ENCODE assay signal across 8 mouse cellular contexts in genomic region chr3:154269757-154270366, GRCm38 (mm10).
A peak's percentile ranks its signal among the peaks of the same experiment; 100 is the strongest.
DNase-seq lines count a peak whose midpoint lies in the region; ATAC-seq and TF ChIP-seq lines count a peak whose summit lies in the region.

No protein-coding gene starts in this region.

- 17% methylated on average over 19 of the region's 19 CpGs for WGBS in bone marrow, adult 2 months
- WGBS in embryonic facial prominence, embryonic 15.5 days = 8% methylated on average over 19 of the region's 19 CpGs
- WGBS in heart, embryonic 12.5 days = 14% methylated on average over 19 of the region's 19 CpGs
- 11% methylated on average over 19 of the region's 19 CpGs for WGBS in kidney, embryonic 15.5 days
- 14% methylated on average over 19 of the region's 19 CpGs for WGBS in limb, embryonic 15.5 days
- 12% methylated on average over 19 of the region's 19 CpGs for WGBS in midbrain, postnatal 0 days
- 17% methylated on average over 19 of the region's 19 CpGs for WGBS in stomach, embryonic 14.5 days

- no peak overlapping the region for H3K27ac ChIP-seq in bone marrow, adult 2 months (ENCODE audit: control insufficient read depth, insufficient read depth, low read depth, low read length, poor library complexity)
- H3K27ac ChIP-seq in embryonic facial prominence, embryonic 15.5 days (replicated peaks) = no peak overlapping the region
- no peak overlapping the region for H3K27ac ChIP-seq in heart, embryonic 12.5 days (ENCODE audit: poor library complexity, severe bottlenecking)
- H3K27ac ChIP-seq in kidney, embryonic 15.5 days = no peak overlapping the region
- H3K27ac ChIP-seq in limb, embryonic 15.5 days = no peak overlapping the region
- H3K27ac ChIP-seq in midbrain, postnatal 0 days (ENCODE audit: low read depth, low read length) = no peak overlapping the region
- H3K27ac ChIP-seq in stomach, embryonic 14.5 days (ENCODE audit: low read length) = no peak overlapping the region

- no peak for TF ChIP-seq POLR2A in bone marrow, adult 2 months (IDR thresholded peaks at IDR 0.05; ENCODE audit: borderline replicate concordance, control insufficient read depth, low read depth, low read length)

- H3K4me1 ChIP-seq in bone marrow, adult 2 months (ENCODE audit: control insufficient read depth, insufficient read depth, low read length) = no peaks in the 10 kb centered on the region
- H3K4me1 ChIP-seq in embryonic facial prominence, embryonic 15.5 days = peaks cover 2% of the 10 kb centered on the region
- no peaks in the 10 kb centered on the region for H3K4me1 ChIP-seq in heart, embryonic 12.5 days (replicated peaks)
- H3K4me1 ChIP-seq in kidney, embryonic 15.5 days = peaks cover 2% of the 10 kb centered on the region; the same call in 1 of the 2 replicates
- peaks cover 3% of the 10 kb centered on the region; the same call in 1 of the 2 replicates for H3K4me1 ChIP-seq in limb, embryonic 15.5 days
- no peaks in the 10 kb centered on the region for H3K4me1 ChIP-seq in midbrain, postnatal 0 days (ENCODE audit: insufficient read depth, low read length)
- H3K4me1 ChIP-seq in stomach, embryonic 14.5 days (ENCODE audit: control insufficient read depth, insufficient read depth, low read length) = no peaks in the 10 kb centered on the region

- no peak overlapping the region for H3K4me3 ChIP-seq in bone marrow, adult 2 months (replicated peaks; ENCODE audit: control insufficient read depth, low read depth, low read length)
- peak overlapping the region; percentile 34 for H3K4me3 ChIP-seq in embryonic facial prominence, embryonic 15.5 days (replicated peaks)
- peak overlapping the region; percentile 36 for H3K4me3 ChIP-seq in heart, embryonic 12.5 days
- H3K4me3 ChIP-seq in kidney, embryonic 15.5 days (replicated peaks) = peak overlapping the region; percentile 34
- peak overlapping the region; percentile 23 for H3K4me3 ChIP-seq in limb, embryonic 15.5 days
- peak overlapping the region; percentile 23; the same call in 1 of the 2 replicates for H3K4me3 ChIP-seq in midbrain, postnatal 0 days (ENCODE audit: low read depth, low read length)
- no peak overlapping the region for H3K4me3 ChIP-seq in stomach, embryonic 14.5 days (ENCODE audit: low read depth, low read length)

- peak; percentile 91 for TF ChIP-seq CTCF in bone marrow, adult 2 months (IDR thresholded peaks at IDR 0.05; ENCODE audit: control insufficient read depth, insufficient read depth, low read length)
- TF ChIP-seq CTCF in midbrain, postnatal 0 days (IDR thresholded peaks at IDR 0.05) = peak; percentile 99

- H3K9ac ChIP-seq in embryonic facial prominence, embryonic 15.5 days = no peak overlapping the region
- H3K9ac ChIP-seq in heart, embryonic 12.5 days = 0 out of 2 replicates have a peak overlapping the region, but pooled peaks have one; percentile 55
- 0 out of 2 replicates have a peak overlapping the region, but pooled peaks have one; percentile 29 for H3K9ac ChIP-seq in kidney, embryonic 15.5 days
- H3K9ac ChIP-seq in limb, embryonic 15.5 days = no peak overlapping the region
- peak overlapping the region; percentile 52; the same call in 1 of the 2 replicates for H3K9ac ChIP-seq in midbrain, postnatal 0 days (replicated peaks; ENCODE audit: low read length, poor library complexity, severe bottlenecking)
- no peak overlapping the region for H3K9ac ChIP-seq in stomach, embryonic 14.5 days (replicated peaks; ENCODE audit: low read depth, low read length)

- H3K4me2 ChIP-seq in embryonic facial prominence, embryonic 15.5 days (replicated peaks) = peak overlapping the region; percentile 52
- peak overlapping the region; percentile 70 for H3K4me2 ChIP-seq in heart, embryonic 12.5 days
- peak overlapping the region; percentile 64 for H3K4me2 ChIP-seq in kidney, embryonic 15.5 days
- peak overlapping the region; percentile 43 for H3K4me2 ChIP-seq in limb, embryonic 15.5 days
- peak overlapping the region; percentile 54 for H3K4me2 ChIP-seq in midbrain, postnatal 0 days (ENCODE audit: low read depth, low read length, poor library complexity, severe bottlenecking)
- H3K4me2 ChIP-seq in stomach, embryonic 14.5 days (replicated peaks; ENCODE audit: low read depth, low read length) = peak overlapping the region; percentile 36

- no peaks in the 10 kb centered on the region for H3K27me3 ChIP-seq in embryonic facial prominence, embryonic 15.5 days
- peaks cover 4% of the 10 kb centered on the region; the same call in 1 of the 2 replicates for H3K27me3 ChIP-seq in heart, embryonic 12.5 days (replicated peaks)
- peaks cover 19% of the 10 kb centered on the region for H3K27me3 ChIP-seq in kidney, embryonic 15.5 days
- peaks cover 34% of the 10 kb centered on the region for H3K27me3 ChIP-seq in limb, embryonic 15.5 days
- no peaks in the 10 kb centered on the region for H3K27me3 ChIP-seq in midbrain, postnatal 0 days (ENCODE audit: insufficient read depth, low read length)
- H3K27me3 ChIP-seq in stomach, embryonic 14.5 days (ENCODE audit: control insufficient read depth, insufficient read depth, low read length) = 0 out of 2 replicates have a peak, but pooled peaks cover 2% of the 10 kb centered on the region

- no peaks in the 10 kb centered on the region for H3K9me3 ChIP-seq in embryonic facial prominence, embryonic 15.5 days (replicated peaks)
- no peaks in the 10 kb centered on the region for H3K9me3 ChIP-seq in heart, embryonic 12.5 days (replicated peaks)
- H3K9me3 ChIP-seq in kidney, embryonic 15.5 days (replicated peaks) = no peaks in the 10 kb centered on the region
- no peaks in the 10 kb centered on the region for H3K9me3 ChIP-seq in limb, embryonic 15.5 days
- H3K9me3 ChIP-seq in midbrain, postnatal 0 days (ENCODE audit: low read length) = no peaks in the 10 kb centered on the region
- H3K9me3 ChIP-seq in stomach, embryonic 14.5 days (ENCODE audit: control insufficient read depth, low read depth, low read length) = no peaks in the 10 kb centered on the region

- H3K36me3 ChIP-seq in embryonic facial prominence, embryonic 15.5 days = no peaks in the 10 kb centered on the region
- H3K36me3 ChIP-seq in heart, embryonic 12.5 days = no peaks in the 10 kb centered on the region
- H3K36me3 ChIP-seq in kidney, embryonic 15.5 days = no peaks in the 10 kb centered on the region
- no peaks in the 10 kb centered on the region for H3K36me3 ChIP-seq in limb, embryonic 15.5 days
- H3K36me3 ChIP-seq in midbrain, postnatal 0 days (ENCODE audit: insufficient read depth, low read length) = no peaks in the 10 kb centered on the region
- no peaks in the 10 kb centered on the region for H3K36me3 ChIP-seq in stomach, embryonic 14.5 days (ENCODE audit: control insufficient read depth, insufficient read depth, low read length)

- ATAC-seq in embryonic facial prominence, embryonic 15.5 days (ENCODE audit: insufficient number of reproducible peaks, low FRiP score, low TSS enrichment, low read depth) = 0 out of 2 replicates have a peak, but pooled peaks have one; percentile 67
- no peak for ATAC-seq in heart, embryonic 12.5 days (ENCODE audit: insufficient number of reproducible peaks, low FRiP score)
- ATAC-seq in kidney, embryonic 15.5 days (replicated peaks; ENCODE audit: low FRiP score) = peak; percentile 75
- no peak for ATAC-seq in limb, embryonic 15.5 days (ENCODE audit: insufficient number of reproducible peaks, low FRiP score, low TSS enrichment, low read depth)
- peak; percentile 64 for ATAC-seq in midbrain, postnatal 0 days (ENCODE audit: low FRiP score)
- ATAC-seq in stomach, embryonic 14.5 days (ENCODE audit: insufficient number of reproducible peaks, insufficient read depth, low FRiP score, low read depth) = peak; percentile 42; the same call in 1 of the 2 replicates

- peak; percentile 53 to 54 for DNase-seq in B cell, adult 2 months
- peak; percentile 77 for DNase-seq in midbrain, postnatal 0 days (ENCODE audit: low spot score)

Comparison
In these comparisons a context has a peak if more than half of its experiments do, and no peak if none do; other contexts are left out.
1. H3K4me3 ChIP-seq: peak in embryonic facial prominence, embryonic 15.5 days (single experiment), heart, embryonic 12.5 days (single experiment), kidney, embryonic 15.5 days (single experiment), limb, embryonic 15.5 days (single experiment) and midbrain, postnatal 0 days (single experiment); none in bone marrow, adult 2 months (single experiment) and stomach, embryonic 14.5 days (single experiment).
2. ATAC-seq: peak in embryonic facial prominence, embryonic 15.5 days (single experiment), kidney, embryonic 15.5 days (single experiment), midbrain, postnatal 0 days (single experiment) and stomach, embryonic 14.5 days (single experiment); none in heart, embryonic 12.5 days (single experiment) and limb, embryonic 15.5 days (single experiment).
3. H3K9ac ChIP-seq: peak in heart, embryonic 12.5 days (single experiment), kidney, embryonic 15.5 days (single experiment) and midbrain, postnatal 0 days (single experiment); none in embryonic facial prominence, embryonic 15.5 days (single experiment), limb, embryonic 15.5 days (single experiment) and stomach, embryonic 14.5 days (single experiment).
4. Peak in every context shown above with its lines, with median percentiles within 50 percentile points of each other: H3K4me2 ChIP-seq.